Mouse (Mus musculus) megakaryocyte-erythroid progenitor cell, adult 5-6 weeks (primary cell): ENCODE results near the gene Dhrs7c. TPM values are rescaled to one million over a fixed set of nuclear protein-coding genes. Genes with fewer than 3 reads are reported as not detected.

Experiments used
- ATAC-seq: replicated peaks from 2 replicates; pipeline ENCODE4 v1.8.0; 2016; ENCODE audit warnings: mild to moderate bottlenecking, inconsistent platforms; ENCODE audit not compliant: severe bottlenecking, poor library complexity, low FRiP score, low TSS enrichment
- total RNA-seq, 2 experiments: library from RNA; stranded (forward) in 1 of 2; stranded (reverse) in 1 of 2; fragments of 200-1000, 215-1000 nt in 1 of 2; fragments of >200 nt in 1 of 2; fragmentation: Nextera tagmentation in 1 of 2; gene quantifications; 2 replicates each; pipeline ENCODE4 v1.2.3; 2014 to 2017

Dhrs7c gene
- total RNA-seq (2014; fragmentation: Nextera tagmentation), result not detected in 2 replicates
- not detected in 2 replicates for total RNA-seq (2017)

DNA sequence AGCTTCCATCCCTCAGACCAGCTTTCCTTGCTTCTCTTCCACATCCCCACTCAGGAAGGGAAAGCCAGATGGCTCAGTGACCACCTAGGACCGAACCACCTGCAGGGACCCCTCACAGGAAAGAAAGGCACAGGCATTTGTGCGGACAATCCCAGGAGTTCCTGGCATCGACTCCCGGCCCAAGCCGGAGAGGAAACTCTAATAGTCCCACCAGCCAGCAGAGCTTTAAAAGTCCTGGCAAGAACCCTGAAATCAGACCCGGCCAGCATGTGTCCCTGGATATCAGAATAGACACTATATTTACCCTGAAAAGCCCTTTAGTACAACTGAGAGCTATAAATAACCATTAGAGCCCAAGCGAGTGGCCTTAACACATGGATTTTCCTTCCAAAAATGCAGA lies at the start of gene Dhrs7c:
Dhrs7c (plus strand) TSS at position 257 of the 400 bp plus-strand sequence.
- ATAC-seq, result no peak

DNA sequence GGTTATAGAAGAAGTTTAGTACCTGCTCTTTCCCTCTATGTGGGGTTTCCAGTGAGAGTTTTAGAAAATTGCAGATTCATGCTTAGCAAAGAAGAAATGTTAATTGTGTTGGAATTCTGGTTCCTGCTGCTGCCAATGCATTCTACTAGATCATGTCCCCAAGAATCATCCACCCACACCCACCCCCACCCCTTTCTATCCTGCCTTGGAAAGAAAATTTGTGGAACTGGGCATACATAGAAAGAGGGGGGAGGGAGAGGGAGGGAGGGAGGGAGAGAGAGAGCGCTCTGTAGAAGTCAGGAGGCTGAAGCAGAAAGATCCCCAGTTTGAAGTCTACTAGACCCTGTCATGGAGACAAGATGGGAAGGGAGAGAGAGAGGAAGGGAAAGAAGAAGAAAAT lies 41.7 kb upstream of the Dhrs7c start:
- ATAC-seq, result no peak

DNA sequence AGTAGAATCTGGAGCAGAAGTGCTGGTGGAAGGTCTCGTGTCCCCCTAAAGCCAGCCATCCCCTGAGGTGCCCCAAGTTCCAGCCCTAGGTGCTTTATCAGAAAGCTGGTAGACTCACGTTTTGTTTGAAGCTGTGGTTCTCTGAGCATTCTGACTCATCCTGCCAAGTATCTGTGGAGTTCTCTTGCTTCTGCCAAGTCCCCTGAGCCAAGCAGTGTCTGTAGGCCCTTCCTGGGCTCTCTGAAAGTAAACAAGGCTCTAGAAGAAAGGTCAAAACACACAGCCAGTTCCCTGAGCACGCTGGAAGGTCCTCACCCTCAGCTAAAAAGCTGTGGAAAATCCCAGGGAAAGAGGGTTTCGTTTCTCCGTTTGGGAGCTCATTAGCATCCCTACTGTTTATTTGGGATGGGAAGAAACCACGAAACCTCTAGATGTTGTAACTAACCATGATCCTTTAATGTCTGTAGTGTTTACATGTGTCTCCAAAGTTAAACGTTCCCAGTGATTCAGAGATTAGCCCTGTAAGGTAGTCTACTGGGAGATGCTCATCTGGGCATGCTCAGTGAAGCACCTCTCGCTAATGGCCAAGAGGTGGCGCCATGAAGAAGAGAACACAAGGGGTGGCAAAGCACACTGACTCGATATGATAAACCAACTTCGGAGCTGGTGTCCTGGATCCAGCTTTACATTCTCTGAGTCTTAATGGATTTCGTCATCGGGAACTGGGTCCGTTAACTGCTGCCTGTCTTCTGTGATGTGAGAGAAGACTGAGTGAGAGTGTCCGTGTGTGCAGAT lies 40.4 kb upstream of the Dhrs7c start:
- ATAC-seq, result no peak

DNA sequence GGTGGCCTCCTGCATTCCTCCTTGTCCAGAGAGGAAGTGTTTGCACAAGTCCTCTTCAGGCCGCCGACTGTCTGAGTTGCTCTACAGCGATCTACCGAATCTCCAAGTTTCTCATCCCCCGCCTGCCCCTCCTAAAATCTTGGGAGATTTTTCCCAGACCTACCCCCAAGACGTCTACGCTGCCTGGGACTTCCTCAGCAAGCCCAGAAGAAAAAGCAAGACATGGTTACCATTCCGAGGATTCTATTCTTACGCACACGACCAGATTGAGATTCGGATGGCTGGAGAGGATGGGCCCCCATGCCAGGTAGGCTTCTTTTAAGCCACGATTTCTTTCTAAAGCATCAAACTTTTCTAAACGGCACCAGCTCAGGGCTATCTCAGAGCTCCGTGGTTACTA lies 26.9 kb upstream of the Dhrs7c start, which contains the start of gene Glp2r:
Glp2r (minus strand) TSS at position 101 of the 400 bp plus-strand sequence.
- ATAC-seq, result no peak

DNA sequence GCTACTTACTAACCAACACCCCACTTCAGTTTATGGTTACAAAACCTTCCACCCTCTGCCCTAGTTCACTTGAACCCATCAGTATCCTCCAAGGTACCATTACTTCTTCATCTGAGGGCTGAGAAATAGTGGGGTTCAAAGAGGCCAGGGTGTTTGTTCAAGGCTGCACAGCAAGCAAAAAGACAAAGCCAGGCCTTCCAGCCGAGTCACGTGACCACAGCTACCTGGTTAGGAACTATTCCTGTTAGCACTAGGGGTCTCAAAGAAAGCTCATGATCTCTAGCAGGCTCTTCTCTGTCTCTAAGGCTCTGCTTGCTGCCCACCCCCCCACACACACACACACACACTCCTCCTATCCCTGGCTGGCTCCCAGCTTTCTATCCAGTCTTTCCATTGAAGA lies 26.3 kb upstream of the Dhrs7c start:
- ATAC-seq, result no peak

DNA sequence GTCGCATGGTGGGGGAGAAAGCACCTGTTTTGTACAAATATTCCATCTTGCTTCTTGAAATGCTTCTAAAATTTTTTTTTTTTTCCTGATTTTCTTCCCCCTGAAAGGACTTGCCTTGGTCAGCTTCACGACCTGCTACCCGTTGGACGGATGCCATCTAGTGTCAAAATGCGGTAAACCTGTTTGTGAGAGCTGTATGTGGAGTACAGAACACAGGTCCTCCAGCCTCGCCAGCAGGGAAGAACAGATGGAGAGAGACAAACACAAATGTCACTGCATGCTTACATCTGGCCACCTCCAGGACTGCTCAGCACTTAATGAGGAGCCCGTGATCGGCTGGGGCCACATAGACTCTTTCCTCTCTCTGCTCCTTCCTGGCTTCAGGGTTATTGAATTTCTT lies 25.4 kb upstream of the Dhrs7c start:
- ATAC-seq, result no peak

DNA sequence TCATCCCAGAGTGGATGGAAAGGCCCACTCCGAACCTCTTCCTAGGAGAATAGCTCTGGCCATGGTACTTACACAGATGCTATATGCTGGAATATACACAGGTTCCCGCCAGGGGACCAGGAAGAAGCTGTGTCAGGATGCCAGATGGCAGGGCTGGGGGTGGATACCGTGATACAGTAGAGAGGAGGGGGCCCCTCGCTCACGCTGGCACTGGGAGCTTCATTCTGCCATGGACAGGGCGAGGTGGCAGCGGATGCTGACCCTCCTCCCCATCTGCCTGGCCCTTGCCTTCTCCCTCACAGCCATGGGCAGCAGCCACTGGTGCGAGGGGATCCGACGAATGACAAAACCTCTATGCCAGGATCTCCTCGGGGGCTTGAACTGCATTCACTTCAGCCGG lies 23.6 kb upstream of the Dhrs7c start, which contains the start of gene Gsg1l2:
Gsg1l2 (plus strand) TSS at position 230 of the 400 bp plus-strand sequence.
- ATAC-seq, result no peak

DNA sequence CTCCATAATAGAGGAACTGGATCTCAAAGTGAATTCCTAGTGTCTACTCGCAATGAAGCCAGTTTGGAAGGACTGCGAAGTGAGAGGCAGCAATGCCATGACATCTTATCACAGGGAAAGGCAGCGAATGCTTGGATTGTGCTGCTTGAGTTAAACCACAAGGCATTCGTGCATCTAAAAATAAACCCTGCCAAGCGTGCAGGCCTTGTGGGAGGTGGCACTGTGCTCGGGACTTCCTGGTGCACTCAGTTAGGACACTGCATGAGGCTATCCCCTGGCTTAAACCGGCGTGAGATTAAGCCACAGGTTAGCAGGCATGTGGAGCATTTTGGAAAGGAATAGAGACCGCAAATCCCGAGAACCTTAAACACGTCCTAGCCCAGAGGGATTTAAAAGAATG lies 7.8 kb upstream of the Dhrs7c start:
- no peak for ATAC-seq

DNA sequence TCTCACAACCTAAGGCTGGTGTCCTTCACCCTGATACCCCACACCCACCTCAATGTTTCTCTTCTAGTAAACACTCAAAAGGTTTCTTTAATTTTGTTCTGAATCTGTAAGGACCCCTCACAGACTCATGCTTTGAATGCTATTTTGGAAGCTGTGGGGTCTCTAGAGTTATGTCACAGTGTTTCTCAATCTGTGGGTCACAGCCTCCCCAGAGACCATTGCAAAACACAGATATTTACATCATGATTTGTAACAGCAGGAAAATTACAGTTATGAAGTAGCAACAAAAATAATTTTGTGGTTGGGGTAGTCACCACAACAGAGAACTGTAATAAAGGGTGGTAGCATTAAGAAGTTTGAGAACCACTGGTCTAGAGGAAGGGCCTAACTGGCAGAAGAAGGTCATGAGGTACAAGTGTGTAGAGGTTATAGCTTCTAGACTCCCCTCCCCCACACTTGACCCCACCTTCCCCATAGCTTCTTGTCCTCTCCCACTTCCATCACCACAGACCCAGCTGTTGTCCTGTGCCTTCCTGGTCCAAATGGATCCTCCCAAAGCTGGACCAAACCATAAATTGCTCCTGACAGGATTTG lies 2.2 kb downstream of the Dhrs7c start:
- ATAC-seq, result no peak

DNA sequence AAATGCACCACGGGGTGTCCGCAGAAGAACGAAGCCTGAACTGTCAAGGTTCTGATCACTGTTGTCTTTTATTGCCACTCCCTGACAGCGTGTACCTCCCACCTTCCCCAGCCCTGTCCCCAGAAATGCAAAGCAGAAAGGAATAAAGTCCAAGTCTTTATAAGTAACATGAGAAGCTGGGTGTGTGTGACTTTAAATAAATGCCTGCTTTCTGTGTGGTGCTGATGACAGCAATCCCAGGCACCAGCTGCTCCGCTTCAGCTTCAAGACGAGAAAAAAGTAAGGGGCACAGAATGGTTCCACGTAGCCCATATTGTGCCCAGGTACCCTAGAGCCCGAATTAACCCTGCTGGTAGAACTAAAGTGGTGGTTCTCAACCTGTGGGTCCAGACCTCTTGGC lies 3.2 kb downstream of the Dhrs7c start:
- ATAC-seq, result no peak

DNA sequence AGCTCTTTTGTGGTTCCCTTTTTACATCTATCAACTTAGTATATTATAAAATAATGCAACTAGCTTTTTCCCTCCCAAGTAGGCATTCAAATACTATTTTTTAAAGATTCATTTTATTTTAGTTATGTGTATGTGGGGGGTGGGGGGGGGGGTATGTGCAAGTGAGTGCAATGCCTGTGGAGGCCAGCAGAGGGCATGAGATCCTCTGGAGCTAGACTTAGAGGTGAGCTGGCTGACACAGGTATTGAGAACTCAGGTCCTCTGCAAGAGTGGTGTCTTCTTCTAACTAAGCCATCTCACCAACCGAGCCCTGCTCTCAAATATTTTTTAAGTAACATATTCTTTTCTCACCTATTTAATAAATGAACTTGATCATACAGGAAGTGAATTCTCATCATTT lies 7.6 kb downstream of the Dhrs7c start:
- no peak for ATAC-seq

DNA sequence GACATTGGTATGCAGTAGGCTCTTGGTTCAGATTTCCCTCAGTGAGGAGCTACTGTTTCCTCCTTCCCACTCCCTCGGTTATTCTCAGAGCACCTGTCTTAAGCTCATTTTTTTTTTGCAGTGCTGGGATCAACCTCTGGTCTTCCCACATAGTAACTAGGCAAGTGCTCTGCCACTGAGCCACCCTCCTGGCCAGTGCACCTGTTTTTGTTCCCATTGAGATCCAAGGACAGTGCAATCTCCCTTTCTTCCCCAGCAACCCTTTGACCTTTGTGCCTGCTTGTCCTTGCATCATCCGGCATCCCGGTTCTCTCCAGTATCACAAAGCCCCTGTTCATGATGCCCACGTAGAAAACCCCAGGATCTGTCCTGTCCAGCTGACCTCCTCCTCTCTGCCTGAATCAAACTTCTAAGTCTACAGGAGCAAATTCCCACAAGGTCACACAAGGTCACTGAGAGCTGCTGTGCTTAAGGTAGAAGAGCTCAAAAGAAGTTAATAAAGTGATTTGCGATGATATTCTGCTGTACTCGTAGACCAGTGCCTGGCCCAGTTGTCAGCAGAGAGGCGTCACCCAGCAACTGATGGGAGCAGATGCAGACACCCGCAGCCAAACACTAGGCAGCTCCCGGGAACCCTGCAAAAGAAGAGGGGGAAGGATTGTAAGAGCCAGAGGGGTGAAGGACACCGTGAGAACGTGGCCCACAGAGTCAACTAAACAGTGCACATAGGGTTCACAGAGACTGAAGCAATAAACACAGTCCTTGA lies 9.0 kb downstream of the Dhrs7c start:
- no peak for ATAC-seq

DNA sequence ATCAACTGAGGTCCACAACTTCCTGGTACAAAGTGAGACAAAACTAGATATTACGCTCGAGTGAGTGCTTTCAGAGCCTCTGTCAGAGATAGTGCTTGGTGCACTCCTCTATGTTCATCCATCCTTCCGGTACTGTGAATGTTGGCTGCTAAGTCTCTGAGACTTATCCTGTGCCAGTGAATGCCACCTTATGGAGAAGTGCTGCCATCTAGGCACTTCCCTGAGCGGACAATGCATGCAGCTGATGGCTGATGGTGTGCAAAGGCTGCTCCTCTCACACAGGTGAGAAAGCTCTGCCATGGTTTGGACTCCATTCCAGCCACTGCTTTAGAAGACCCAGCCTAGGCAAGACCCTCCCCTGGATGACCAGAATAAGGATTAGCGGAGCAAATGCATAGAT lies 10.1 kb downstream of the Dhrs7c start:
- no peak for ATAC-seq

DNA sequence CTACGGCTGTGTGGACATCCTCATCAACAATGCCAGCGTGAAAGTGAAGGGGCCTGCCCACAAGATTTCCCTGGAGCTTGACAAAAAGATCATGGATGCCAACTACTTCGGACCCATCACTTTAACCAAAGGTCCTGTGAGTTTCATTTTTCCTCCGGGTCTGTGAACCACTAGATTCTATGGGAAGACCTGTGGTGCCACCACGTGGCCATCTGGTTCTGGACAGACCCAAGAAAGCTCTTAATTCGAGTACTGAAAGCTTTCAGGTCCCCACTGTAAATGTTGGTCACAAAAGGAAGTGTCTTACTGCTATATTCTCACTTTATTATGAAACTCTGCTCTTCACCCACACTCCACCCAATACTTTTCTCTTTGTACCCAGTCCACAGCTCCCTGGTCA lies 13.5 kb downstream of the Dhrs7c start:
- ATAC-seq, result no peak

DNA sequence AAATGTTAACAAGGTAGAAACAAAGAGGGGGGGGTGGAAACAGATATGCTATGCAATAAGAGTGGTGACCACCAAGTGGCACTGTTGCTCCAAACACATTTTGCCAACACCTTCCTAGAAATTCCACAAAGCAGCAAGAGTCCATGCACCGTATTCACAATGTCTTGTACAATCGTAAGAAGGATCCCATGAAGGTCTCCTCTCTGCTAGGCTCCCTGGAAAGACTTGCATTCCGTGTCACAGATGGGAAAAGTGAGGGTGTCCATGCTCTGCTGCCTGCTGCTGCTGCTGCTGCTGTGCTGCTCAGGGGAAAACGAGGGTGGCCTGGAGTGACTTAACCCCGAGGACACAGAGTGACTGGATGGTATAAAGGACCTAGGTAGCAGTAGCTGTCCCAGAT lies 21.6 kb downstream of the Dhrs7c start:
- no peak for ATAC-seq

DNA sequence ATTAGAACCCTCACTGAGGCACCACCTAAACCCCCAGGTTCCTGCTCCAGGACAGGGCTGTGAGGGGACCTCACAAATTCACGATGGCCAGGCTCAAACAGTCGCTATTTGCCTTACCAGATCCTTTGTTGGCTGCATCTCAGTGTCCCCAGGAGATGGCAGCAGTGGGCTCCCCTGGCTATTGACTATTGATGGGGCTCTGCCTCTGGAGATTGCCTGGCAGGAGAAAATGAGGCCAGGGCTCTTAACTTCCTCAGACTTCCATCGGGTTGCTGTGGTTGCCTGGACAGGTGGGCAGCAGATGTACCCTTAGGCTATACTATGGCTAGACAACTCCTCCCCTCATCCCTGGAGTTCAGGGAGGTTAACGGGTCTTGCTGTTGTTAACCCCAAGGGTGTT lies 22.2 kb downstream of the Dhrs7c start:
- peak; percentile 41; the same call in 1 of the 2 replicates for ATAC-seq

DNA sequence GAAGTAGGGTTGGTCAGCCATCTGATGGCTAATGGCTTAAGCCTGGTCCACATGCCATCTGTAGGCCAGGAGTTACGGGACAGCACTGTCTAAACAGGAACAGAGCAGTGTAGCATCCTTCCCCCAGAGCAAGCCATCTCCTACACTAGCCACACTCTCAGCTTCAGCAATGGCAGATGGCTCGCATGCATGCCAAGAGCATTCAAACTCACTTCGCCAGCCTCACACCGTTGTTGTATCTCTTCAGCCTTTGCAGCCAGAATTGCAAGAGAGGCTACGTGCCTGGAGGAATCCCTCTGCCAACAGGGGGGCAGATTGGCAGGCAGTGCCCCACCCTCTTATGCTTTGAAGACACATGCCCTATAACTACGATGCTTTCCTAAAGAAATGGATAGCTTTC lies 23.6 kb downstream of the Dhrs7c start:
- no peak for ATAC-seq

DNA sequence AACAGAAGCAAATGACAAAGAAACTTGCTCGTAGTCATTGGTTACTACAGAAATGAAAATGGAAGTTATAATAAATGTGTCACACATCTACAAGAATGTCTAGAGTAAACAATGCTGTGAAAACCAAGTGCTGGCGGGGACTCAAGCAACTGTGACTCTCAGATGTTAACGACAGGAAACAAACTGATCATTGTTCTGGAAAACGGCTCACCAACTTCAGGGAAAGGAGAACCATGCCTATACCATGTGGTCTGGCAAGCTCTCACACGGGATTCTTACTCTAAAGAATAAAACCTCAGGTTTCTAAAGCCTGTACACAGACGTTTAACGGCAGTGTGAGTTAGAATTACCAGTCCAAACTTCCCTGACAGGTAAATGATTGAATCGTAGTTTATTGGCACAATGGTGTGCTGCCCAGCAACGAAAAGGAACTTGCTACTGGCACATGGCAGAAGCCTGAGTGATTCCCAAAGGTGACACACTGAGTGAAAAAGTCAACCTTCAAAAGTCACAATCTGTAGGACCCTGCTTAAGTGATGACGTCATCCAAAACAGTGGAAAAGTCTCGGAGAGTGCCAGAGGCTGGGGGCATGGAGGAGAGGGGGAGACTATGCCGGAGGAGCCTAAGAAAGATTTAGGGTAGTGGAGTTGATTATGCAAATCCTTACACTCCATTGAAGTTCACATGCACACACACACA lies 30.5 kb downstream of the Dhrs7c start:
- ATAC-seq, result no peak

DNA sequence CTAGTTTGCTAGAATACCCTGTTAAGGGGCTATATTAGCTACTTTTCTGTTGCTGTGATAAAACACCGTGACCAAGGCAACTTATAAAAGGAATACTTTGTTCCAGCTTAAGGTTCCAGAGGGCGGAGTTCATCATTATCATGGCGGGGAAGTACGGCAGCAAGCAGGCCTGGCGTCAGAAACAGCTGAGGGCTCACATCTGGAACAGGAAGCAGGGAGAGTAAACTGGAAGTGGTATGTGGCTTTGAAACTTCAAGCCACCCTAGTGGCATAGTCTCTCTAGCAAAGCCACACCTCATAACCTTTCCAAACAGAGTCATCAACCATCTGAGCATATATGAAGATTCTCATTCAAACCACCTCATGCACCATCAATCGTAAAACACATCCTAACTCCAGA lies 31.5 kb downstream of the Dhrs7c start:
- ATAC-seq, result no peak

DNA sequence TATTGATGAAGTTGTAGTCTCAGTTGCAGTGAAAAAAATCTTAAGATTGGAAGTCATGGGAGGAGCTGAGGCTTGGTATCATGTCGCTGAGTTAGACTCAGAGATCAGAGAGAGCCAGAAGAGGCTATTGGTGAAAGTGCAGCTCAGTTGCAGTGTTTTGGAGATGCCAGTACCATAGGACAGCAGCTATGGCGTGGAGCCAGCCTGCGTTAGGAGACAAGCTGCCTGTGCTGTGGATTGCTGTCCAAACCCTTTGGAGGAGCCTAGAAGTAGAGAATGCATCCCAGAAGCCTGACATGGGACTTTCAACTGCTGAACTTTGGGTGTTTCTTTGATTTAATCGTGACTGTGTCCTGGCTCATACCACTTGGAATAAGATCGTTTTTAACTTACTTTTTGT lies 33.8 kb downstream of the Dhrs7c start:
- ATAC-seq, result no peak
